Mouse (Mus musculus): ENCODE data around the gene Gm5134. TPM values are rescaled to one million over a fixed set of nuclear protein-coding genes. Genes with fewer than 3 reads are reported as not detected.

Gm5134 gene
- polyA plus RNA-seq (2014; fragmentation: Nextera tagmentation; extraction: Ambion mirVana): 0.07 and 0.17 TPM in 2 replicates

DNA sequence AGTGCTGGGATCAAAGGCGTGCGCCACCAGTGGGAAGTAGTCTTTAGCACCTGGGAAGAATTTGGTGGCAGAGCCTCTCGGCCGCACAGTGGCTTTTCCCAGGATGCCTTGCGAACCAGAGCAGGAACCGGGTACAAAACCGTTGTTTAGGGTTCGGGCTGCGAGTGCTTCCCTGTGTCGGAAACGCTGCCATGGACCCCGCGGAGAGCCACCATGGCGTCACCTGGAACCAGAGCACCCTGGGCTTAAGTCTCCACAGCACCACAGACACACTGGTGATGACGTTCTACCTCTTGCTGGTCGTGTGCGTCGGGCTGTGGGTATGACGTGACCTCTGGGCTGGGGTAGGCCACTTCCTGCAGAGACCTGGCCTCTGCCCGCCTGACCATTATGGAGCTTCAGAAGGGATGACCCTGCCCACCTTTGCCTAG, at the start of gene Gm5134:
Gene Gm5134, plus strand, starts transcription at position 134 of the 431 bp plus-strand sequence.
- H3K27ac ChIP-seq (replicated peaks; ENCODE audit: low read depth, low read length): no peak within 1 kb of the TSS
- ATAC-seq (ENCODE audit: low read depth) (no peak), DNase-seq (ENCODE audit: low spot score) (no peak)
- peak within 1 kb of the TSS; percentile 40 for H3K4me2 ChIP-seq (ENCODE audit: low read depth, low read length)
- H3K36me3 ChIP-seq (ENCODE audit: control insufficient read depth, insufficient read depth, low read length): no peaks in the 10 kb centered on the region
- H3K9ac ChIP-seq (ENCODE audit: low read depth, low read length): 0 out of 2 replicates have a peak within 1 kb of the TSS, but pooled peaks have one; percentile 14
- 40% methylated on average over 16 of the region's 20 CpGs for WGBS
- H3K4me3 ChIP-seq (ENCODE audit: low read depth, low read length): peak within 1 kb of the TSS; percentile 8; the same call in 1 of the 2 replicates
- no peaks in the 10 kb centered on the region for H3K9me3 ChIP-seq (ENCODE audit: control insufficient read depth, low read length)
- H3K27me3 ChIP-seq (replicated peaks; ENCODE audit: control insufficient read depth, insufficient read depth, low read length): 0 out of 2 replicates have a peak, but pooled peaks cover 4% of the 10 kb centered on the region
- H3K4me1 ChIP-seq (ENCODE audit: control insufficient read depth, insufficient read depth, low read length): 0 out of 2 replicates have a peak, but pooled peaks cover 7% of the 10 kb centered on the region

- Histone ChIP-seq H3K4me2 (ENCODE audit: low read depth, low read length) (no peak overlapping the region), H3K9me3 (ENCODE audit: control insufficient read depth, low read length) (no peaks in the 10 kb centered on the region), H3K27me3 (replicated peaks; ENCODE audit: control insufficient read depth, insufficient read depth, low read length) (no peaks in the 10 kb centered on the region), H3K27ac (replicated peaks; ENCODE audit: low read depth, low read length) (no peak overlapping the region), H3K9ac (ENCODE audit: low read depth, low read length) (no peak overlapping the region), H3K36me3 (ENCODE audit: control insufficient read depth, insufficient read depth, low read length) (peaks cover 91% of the 10 kb centered on the region), H3K4me3 (ENCODE audit: low read depth, low read length) (no peak overlapping the region), H3K4me1 (ENCODE audit: control insufficient read depth, insufficient read depth, low read length) (no peaks in the 10 kb centered on the region)
- ATAC-seq (ENCODE audit: low read depth) (no peak), DNase-seq (ENCODE audit: low spot score) (no peak)
- 89% methylated on average over 4 of the region's 4 CpGs for WGBS
Measured at GRCm38 (mm10) chr10:75906882-75907281, 47.4 kb upstream of the Gm5134 start.

GRCm38 (mm10) chr10:75910698-75911097, 43.6 kb upstream of the Gm5134 start:
- Histone ChIP-seq H3K27me3 (replicated peaks; ENCODE audit: control insufficient read depth, insufficient read depth, low read length) (no peaks in the 10 kb centered on the region), H3K4me1 (ENCODE audit: control insufficient read depth, insufficient read depth, low read length) (no peaks in the 10 kb centered on the region), H3K4me3 (ENCODE audit: low read depth, low read length) (no peak overlapping the region), H3K9me3 (ENCODE audit: control insufficient read depth, low read length) (no peaks in the 10 kb centered on the region), H3K36me3 (ENCODE audit: control insufficient read depth, insufficient read depth, low read length) (peaks cover 69% of the 10 kb centered on the region), H3K27ac (replicated peaks; ENCODE audit: low read depth, low read length) (no peak overlapping the region), H3K4me2 (ENCODE audit: low read depth, low read length) (no peak overlapping the region), H3K9ac (ENCODE audit: low read depth, low read length) (no peak overlapping the region)
- ATAC-seq (ENCODE audit: low read depth) (no peak), DNase-seq (ENCODE audit: low spot score) (no peak)
- WGBS: 76% methylated on average over 2 of the region's 2 CpGs

DNA sequence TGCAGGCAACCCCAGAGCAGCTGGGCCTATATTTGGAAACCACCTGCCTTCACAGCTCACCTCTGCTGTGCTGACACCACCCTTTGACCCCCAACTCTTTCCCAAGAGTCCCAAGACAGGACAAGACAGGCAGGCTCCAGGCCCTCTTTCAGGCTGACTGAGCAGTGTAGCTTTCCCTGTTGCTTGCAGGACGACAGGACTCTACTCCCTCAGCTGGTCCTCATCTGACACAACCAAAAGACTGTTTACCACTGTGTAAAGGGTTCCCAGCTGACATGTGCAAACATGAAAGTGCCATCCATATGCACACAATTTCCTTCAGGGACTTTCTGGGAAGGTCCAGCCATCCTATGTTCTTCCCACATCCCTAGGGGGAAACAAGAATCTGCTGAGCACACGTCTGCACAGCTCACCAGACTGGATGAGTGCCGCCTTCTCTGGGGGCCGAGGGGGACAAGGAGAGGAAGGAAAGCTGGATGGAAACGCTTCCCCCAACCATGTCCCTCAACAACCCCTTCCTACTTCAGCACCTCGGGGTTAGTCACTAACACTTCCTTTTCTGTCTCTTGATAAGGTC, 41.2 kb upstream of the Gm5134 start:
- H3K9ac ChIP-seq (ENCODE audit: low read depth, low read length): no peak overlapping the region
- no peak for ATAC-seq (ENCODE audit: low read depth)
- 41% methylated on average over 6 of the region's 6 CpGs for WGBS

GRCm38 (mm10) chr10:75915557-75915956, 38.8 kb upstream of the Gm5134 start:
- WGBS: 68% methylated on average over 7 of the region's 7 CpGs
- no peaks in the 10 kb centered on the region for H3K9me3 ChIP-seq (ENCODE audit: control insufficient read depth, low read length)
- no peak overlapping the region for H3K4me3 ChIP-seq (ENCODE audit: low read depth, low read length)
- H3K4me2 ChIP-seq (ENCODE audit: low read depth, low read length): no peak overlapping the region
- peaks cover 16% of the 10 kb centered on the region for H3K4me1 ChIP-seq (ENCODE audit: control insufficient read depth, insufficient read depth, low read length)
- no peak overlapping the region for H3K9ac ChIP-seq (ENCODE audit: low read depth, low read length)
- no peak for DNase-seq (ENCODE audit: low spot score)
- no peaks in the 10 kb centered on the region for H3K27me3 ChIP-seq (replicated peaks; ENCODE audit: control insufficient read depth, insufficient read depth, low read length)
- peaks cover 47% of the 10 kb centered on the region for H3K36me3 ChIP-seq (ENCODE audit: control insufficient read depth, insufficient read depth, low read length)
- ATAC-seq (ENCODE audit: low read depth): no peak
- H3K27ac ChIP-seq (replicated peaks; ENCODE audit: low read depth, low read length): no peak overlapping the region

More for the DNA sequence above, 41.2 kb upstream of the Gm5134 start:
- Histone ChIP-seq H3K4me3 (ENCODE audit: low read depth, low read length) (no peak overlapping the region), H3K9me3 (ENCODE audit: control insufficient read depth, low read length) (no peaks in the 10 kb centered on the region), H3K27me3 (replicated peaks; ENCODE audit: control insufficient read depth, insufficient read depth, low read length) (no peaks in the 10 kb centered on the region), H3K4me1 (ENCODE audit: control insufficient read depth, insufficient read depth, low read length) (no peaks in the 10 kb centered on the region), H3K36me3 (ENCODE audit: control insufficient read depth, insufficient read depth, low read length) (peaks cover 55% of the 10 kb centered on the region), H3K4me2 (ENCODE audit: low read depth, low read length) (no peak overlapping the region), H3K27ac (replicated peaks; ENCODE audit: low read depth, low read length) (no peak overlapping the region; the same call in 1 of the 2 replicates)
- DNase-seq (ENCODE audit: low spot score): peak; percentile 39

DNA sequence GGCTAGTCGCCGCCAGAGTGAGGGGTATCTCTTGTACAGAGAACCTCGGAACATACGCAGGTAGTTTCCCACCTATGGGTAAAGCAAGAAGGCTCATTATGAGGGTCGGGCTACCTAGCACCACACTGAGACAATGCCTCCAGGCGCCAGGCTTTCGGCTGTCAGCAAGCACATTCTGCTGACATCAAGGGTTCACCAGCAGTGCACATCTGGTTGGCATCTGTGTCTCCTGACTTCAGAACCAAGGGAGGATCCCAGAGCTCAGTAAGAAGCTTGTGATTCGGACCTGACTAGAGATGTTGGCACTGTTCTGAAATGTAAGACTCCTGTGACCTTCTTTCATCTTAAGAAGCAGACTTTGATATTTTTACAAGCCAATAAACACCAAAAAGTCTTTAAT, 37.5 kb upstream of the Gm5134 start:
- Histone ChIP-seq H3K9me3 (ENCODE audit: control insufficient read depth, low read length) (no peaks in the 10 kb centered on the region), H3K36me3 (ENCODE audit: control insufficient read depth, insufficient read depth, low read length) (peaks cover 35% of the 10 kb centered on the region; the same call in 1 of the 2 replicates), H3K4me3 (ENCODE audit: low read depth, low read length) (no peak overlapping the region), H3K4me1 (ENCODE audit: control insufficient read depth, insufficient read depth, low read length) (peaks cover 16% of the 10 kb centered on the region), H3K27me3 (replicated peaks; ENCODE audit: control insufficient read depth, insufficient read depth, low read length) (no peaks in the 10 kb centered on the region), H3K4me2 (ENCODE audit: low read depth, low read length) (no peak overlapping the region), H3K27ac (replicated peaks; ENCODE audit: low read depth, low read length) (no peak overlapping the region), H3K9ac (ENCODE audit: low read depth, low read length) (no peak overlapping the region)
- ATAC-seq (ENCODE audit: low read depth) (no peak), DNase-seq (ENCODE audit: low spot score) (peak; percentile 63)
- 45% methylated on average over 8 of the region's 8 CpGs for WGBS

GRCm38 (mm10) chr10:75919026-75919425, 35.3 kb upstream of the Gm5134 start:
- Histone ChIP-seq H3K4me3 (ENCODE audit: low read depth, low read length) (no peak overlapping the region), H3K9me3 (ENCODE audit: control insufficient read depth, low read length) (no peaks in the 10 kb centered on the region), H3K36me3 (ENCODE audit: control insufficient read depth, insufficient read depth, low read length) (peaks cover 33% of the 10 kb centered on the region; the same call in 1 of the 2 replicates), H3K27me3 (replicated peaks; ENCODE audit: control insufficient read depth, insufficient read depth, low read length) (no peaks in the 10 kb centered on the region), H3K27ac (replicated peaks; ENCODE audit: low read depth, low read length) (no peak overlapping the region), H3K9ac (ENCODE audit: low read depth, low read length) (no peak overlapping the region), H3K4me2 (ENCODE audit: low read depth, low read length) (peak overlapping the region; percentile 2; the same call in 1 of the 2 replicates), H3K4me1 (ENCODE audit: control insufficient read depth, insufficient read depth, low read length) (peaks cover 16% of the 10 kb centered on the region)
- DNase-seq (ENCODE audit: low spot score) (no peak), ATAC-seq (ENCODE audit: low read depth) (no peak)
- WGBS: 80% methylated on average over 5 of the region's 5 CpGs

DNA sequence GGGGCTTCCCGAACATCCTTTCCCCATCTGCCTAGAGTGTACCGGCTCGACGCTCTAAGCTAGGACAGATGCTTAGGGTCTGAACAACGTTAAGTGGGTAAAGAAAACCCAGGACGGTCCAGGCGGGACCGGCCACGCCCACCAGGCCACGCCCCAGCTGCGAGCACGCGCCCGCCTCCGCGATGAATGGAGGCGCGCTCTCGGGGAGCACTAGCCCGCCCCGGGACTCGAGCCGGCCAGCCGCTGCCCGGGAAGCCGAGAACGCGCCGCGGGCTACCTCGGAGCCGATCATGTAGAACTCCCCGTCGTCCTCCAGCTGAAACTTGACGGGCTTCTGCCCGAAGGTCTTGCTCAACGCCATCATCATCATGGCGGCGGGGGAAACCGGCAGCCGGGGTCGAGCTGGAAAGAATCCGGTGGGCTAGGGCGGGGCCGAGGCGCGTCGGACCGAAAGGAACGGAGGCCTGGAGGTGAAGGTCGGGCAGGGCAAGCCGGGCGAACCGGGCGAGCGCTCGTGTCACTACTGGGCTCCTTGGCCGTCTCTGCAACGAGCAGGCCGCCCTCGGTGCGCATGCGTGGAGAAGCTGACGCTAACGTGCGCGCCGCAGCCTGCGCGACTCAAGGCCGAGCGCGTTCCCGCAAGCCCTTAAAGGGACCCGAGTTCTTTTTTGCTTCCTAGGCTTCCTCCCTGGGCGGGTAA, 33.1 kb upstream of the Gm5134 start, which contains the start of gene Smarcb1:
Gene Smarcb1, minus strand, starts transcription at position 592 of the 700 bp plus-strand sequence.
- Histone ChIP-seq H3K9ac (ENCODE audit: low read depth, low read length) (peak within 1 kb of the TSS; percentile 96), H3K9me3 (ENCODE audit: control insufficient read depth, low read length) (no peaks in the 10 kb centered on the region), H3K4me1 (ENCODE audit: control insufficient read depth, insufficient read depth, low read length) (peaks cover 16% of the 10 kb centered on the region), H3K27ac (replicated peaks; ENCODE audit: low read depth, low read length) (peak within 1 kb of the TSS; percentile 96), H3K27me3 (replicated peaks; ENCODE audit: control insufficient read depth, insufficient read depth, low read length) (no peaks in the 10 kb centered on the region), H3K4me3 (ENCODE audit: low read depth, low read length) (peak within 1 kb of the TSS; percentile 98), H3K4me2 (ENCODE audit: low read depth, low read length) (peak within 1 kb of the TSS; percentile 64), H3K36me3 (ENCODE audit: control insufficient read depth, insufficient read depth, low read length) (peaks cover 36% of the 10 kb centered on the region)
- WGBS: under 1% methylated on average over 52 of the region's 76 CpGs
- DNase-seq (ENCODE audit: low spot score): peak; percentile 98
- ATAC-seq (ENCODE audit: low read depth): peak; percentile 94

Measured in embryonic facial prominence, embryonic 14.5 days (tissue).